Mouse (Mus musculus): ENCODE data around the gene Spsb1. TPM values are rescaled to one million over a fixed set of nuclear protein-coding genes. Genes with fewer than 3 reads are reported as not detected.

The Spsb1 gene
- polyA plus RNA-seq, 1 experiment from 2014 or later: 15.6 TPM

DNA sequence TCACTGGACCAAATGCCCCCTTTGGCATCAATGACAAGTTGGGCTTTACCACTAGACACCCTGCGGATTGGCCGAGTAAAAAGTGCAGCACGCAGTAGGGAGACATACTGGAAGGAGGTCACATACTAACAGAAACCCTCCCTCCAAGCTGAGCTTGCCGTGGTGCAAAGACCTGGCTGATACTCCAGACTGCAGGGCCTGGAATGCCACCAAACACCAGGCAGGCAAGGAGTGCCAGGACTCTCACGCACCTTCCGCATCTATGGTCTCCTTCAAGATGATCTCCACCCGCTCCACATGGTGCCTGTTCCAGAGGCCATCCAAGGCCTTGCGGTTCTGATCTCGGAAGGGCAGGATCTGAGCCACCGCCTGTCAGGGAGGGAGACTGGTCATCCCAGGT is 39.4 kb upstream of the Spsb1 start:
- Histone ChIP-seq H3K27me3 (replicated peaks) (no peaks in the 10 kb centered on the region), H3K4me3 (replicated peaks) (no peak overlapping the region), H3K9me3 (no peaks in the 10 kb centered on the region), H3K9ac (no peak overlapping the region), H3K4me2 (no peak overlapping the region), H3K4me1 (peaks cover 29% of the 10 kb centered on the region), H3K36me3 (no peaks in the 10 kb centered on the region), H3K27ac (no peak overlapping the region)
- no peak for ATAC-seq (ENCODE audit: insufficient read depth, low FRiP score, low read depth)
- WGBS: 91% methylated on average over 10 of the region's 10 CpGs

- Histone ChIP-seq H3K36me3 (no peaks in the 10 kb centered on the region), H3K9ac (no peak overlapping the region), H3K27me3 (replicated peaks) (no peaks in the 10 kb centered on the region), H3K4me3 (replicated peaks) (no peak overlapping the region), H3K27ac (no peak overlapping the region), H3K4me2 (no peak overlapping the region), H3K9me3 (no peaks in the 10 kb centered on the region), H3K4me1 (peaks cover 35% of the 10 kb centered on the region)
- no peak for ATAC-seq (ENCODE audit: insufficient read depth, low FRiP score, low read depth)
- 89% methylated on average over 8 of the region's 8 CpGs for WGBS
Measured at GRCm38 (mm10) chr4:149992670-149993032, 37.8 kb upstream of the Spsb1 start.

DNA sequence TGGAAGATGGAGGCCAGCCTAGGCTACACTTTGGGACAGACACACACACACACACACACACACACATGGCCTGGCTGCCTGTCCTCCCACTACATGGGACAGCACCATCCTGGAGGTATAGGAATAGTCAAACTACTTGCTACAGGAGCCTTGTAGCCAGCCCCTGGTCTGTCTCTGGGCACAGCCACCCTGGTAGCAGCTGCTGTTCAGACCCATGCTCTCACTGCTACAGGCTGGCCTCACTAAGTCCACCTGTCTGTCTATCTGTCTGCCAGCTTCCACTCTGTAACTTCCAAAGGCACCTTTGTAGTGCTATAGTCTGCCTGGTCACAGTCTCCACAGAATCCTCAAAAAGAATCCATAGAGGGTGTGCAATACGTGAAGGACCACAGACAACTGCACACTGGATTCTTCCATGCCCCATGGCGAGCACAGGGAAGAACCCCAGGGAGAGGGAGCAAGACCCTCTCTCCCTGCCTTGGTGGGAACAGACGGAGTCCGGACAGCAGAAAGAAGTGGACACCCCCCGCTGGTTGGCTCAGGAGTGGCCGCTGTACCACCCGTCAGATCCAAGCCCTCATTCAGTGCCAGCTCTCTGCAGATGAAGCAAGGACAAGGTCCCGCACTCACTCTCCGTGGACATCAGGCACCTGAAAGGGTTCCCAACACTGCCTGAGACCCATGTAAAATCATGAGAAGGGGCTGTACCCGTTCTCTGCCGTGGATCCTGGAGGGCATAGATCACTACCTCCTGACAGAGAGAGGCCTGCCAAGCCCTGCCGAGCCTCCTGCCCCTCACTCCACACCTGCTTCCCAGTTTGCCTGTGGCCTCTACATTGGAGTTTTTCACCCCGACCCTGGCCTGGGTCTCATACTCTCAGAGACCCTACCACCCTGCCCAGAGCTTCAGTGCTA is 37.2 kb upstream of the Spsb1 start:
- no peak overlapping the region for H3K4me2 ChIP-seq
- WGBS: 84% methylated on average over 13 of the region's 13 CpGs
- no peaks in the 10 kb centered on the region for H3K36me3 ChIP-seq
- H3K27ac ChIP-seq: no peak overlapping the region
- H3K9me3 ChIP-seq: no peaks in the 10 kb centered on the region
- H3K4me3 ChIP-seq (replicated peaks): no peak overlapping the region
- peaks cover 35% of the 10 kb centered on the region for H3K4me1 ChIP-seq
- H3K27me3 ChIP-seq (replicated peaks): no peaks in the 10 kb centered on the region
- no peak for ATAC-seq (ENCODE audit: insufficient read depth, low FRiP score, low read depth)
- no peak overlapping the region for H3K9ac ChIP-seq

DNA sequence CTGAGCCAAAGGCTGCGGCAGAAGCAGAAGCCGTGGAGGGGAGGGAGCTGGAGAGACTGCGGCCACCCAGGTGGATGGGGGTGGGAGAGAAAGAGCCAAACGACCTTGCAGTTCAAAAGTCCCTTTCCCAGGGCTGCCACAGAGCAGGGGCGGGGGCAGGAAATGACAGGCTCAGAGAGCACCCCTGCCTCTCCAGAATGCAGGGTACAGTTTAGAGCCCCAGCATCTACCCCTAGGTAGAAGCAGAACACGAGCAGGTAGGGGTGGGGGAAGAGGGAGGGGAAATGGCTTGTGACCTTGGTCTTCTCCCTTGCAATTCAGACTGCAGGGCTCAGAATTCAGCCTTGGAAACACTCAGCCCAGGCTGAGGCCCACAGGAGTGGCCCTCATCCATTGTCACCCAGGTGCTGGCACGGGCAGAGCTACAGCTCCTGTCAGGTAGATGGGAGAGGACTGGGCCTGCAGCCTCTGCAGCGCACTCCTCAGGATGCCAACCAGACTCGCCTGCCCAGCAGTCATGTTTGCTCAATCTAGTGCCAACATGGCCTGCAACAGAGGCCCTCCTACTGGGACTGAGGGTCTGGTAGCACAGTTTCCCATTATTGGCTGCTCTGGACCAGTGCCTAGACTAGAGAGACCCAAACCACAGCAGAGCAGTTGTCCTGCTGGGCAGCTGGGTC is 36.3 kb upstream of the Spsb1 start:
- no peak overlapping the region for H3K9ac ChIP-seq

DNA sequence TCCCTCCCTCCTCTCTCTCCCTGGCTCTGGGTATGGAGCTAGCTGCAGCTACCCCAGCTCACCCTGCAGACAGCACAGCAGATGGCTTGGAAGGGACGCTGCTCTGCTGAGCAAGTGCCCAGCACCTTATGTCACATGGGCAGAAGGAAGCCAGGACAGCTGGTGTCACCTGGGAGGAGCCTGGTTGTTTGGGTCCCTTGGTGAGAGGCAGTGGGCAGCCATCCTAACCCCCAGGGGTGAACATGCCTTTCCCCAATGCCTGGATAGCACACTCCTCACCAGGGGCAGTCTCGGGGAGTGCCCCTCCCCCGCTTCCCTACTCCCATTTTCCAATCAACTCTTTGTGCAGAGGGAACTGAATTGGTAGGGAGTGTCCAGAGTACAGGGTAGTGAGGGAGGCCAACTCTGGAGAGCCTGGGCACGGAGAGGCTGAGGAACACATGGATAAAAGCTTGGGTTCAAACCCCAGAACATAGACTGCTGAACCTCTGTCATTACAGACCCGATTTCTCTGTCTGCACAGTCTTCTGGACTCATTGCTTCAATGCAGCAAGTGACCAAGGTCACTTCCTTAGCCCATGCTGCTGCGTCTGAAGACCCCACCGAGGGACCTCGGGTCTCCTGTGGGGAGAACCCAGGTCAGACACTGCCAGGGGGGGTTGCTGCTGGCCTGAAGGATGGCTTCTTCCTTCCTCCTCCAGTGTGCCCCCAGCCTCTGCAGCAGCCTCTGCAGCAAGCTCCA is 35.5 kb upstream of the Spsb1 start:
- H3K27ac ChIP-seq: peak overlapping the region; percentile 44
- peaks cover 24% of the 10 kb centered on the region for H3K4me1 ChIP-seq
- no peak; the same call in 1 of the 2 replicates for ATAC-seq (ENCODE audit: insufficient read depth, low FRiP score, low read depth)
- H3K36me3 ChIP-seq: no peaks in the 10 kb centered on the region
- no peaks in the 10 kb centered on the region for H3K27me3 ChIP-seq (replicated peaks)
- 34% methylated on average over 8 of the region's 8 CpGs for WGBS
- H3K9me3 ChIP-seq: no peaks in the 10 kb centered on the region
- no peak overlapping the region for H3K4me2 ChIP-seq
- H3K4me3 ChIP-seq (replicated peaks): no peak overlapping the region
- H3K9ac ChIP-seq: no peak overlapping the region

More for the DNA sequence above, 36.3 kb upstream of the Spsb1 start:
- Histone ChIP-seq H3K4me2 (no peak overlapping the region), H3K9me3 (no peaks in the 10 kb centered on the region), H3K27ac (peak overlapping the region; percentile 44; the same call in 1 of the 2 replicates), H3K4me3 (replicated peaks) (no peak overlapping the region), H3K4me1 (peaks cover 28% of the 10 kb centered on the region), H3K27me3 (replicated peaks) (no peaks in the 10 kb centered on the region), H3K36me3 (no peaks in the 10 kb centered on the region)
- peak; percentile 15; the same call in 1 of the 2 replicates for ATAC-seq (ENCODE audit: insufficient read depth, low FRiP score, low read depth)
- 38% methylated on average over 9 of the region's 9 CpGs for WGBS

- no peaks in the 10 kb centered on the region for H3K9me3 ChIP-seq
- H3K4me1 ChIP-seq: peaks cover 24% of the 10 kb centered on the region
- H3K36me3 ChIP-seq: no peaks in the 10 kb centered on the region
- H3K9ac ChIP-seq: no peak overlapping the region
- 5% methylated on average over 21 of the region's 21 CpGs for WGBS
- H3K27ac ChIP-seq: peak overlapping the region; percentile 79
- ATAC-seq (ENCODE audit: insufficient read depth, low FRiP score, low read depth): peak; percentile 86
- H3K27me3 ChIP-seq (replicated peaks): no peaks in the 10 kb centered on the region
- peak overlapping the region; percentile 57 for H3K4me2 ChIP-seq
- H3K4me3 ChIP-seq (replicated peaks): peak overlapping the region; percentile 21
Measured at GRCm38 (mm10) chr4:149988931-149989556, 34.2 kb upstream of the Spsb1 start.

GRCm38 (mm10) chr4:149988301-149988700 is 33.5 kb upstream of the Spsb1 start:
- H3K36me3 ChIP-seq: peaks cover 4% of the 10 kb centered on the region; the same call in 1 of the 2 replicates
- WGBS: 77% methylated on average over 6 of the region's 6 CpGs
- H3K4me1 ChIP-seq: peaks cover 24% of the 10 kb centered on the region
- H3K4me3 ChIP-seq (replicated peaks): no peak overlapping the region
- peak overlapping the region; percentile 57 for H3K4me2 ChIP-seq
- H3K9me3 ChIP-seq: no peaks in the 10 kb centered on the region
- H3K27me3 ChIP-seq (replicated peaks): no peaks in the 10 kb centered on the region
- ATAC-seq (ENCODE audit: insufficient read depth, low FRiP score, low read depth): no peak
- H3K27ac ChIP-seq: no peak overlapping the region
- no peak overlapping the region for H3K9ac ChIP-seq

DNA sequence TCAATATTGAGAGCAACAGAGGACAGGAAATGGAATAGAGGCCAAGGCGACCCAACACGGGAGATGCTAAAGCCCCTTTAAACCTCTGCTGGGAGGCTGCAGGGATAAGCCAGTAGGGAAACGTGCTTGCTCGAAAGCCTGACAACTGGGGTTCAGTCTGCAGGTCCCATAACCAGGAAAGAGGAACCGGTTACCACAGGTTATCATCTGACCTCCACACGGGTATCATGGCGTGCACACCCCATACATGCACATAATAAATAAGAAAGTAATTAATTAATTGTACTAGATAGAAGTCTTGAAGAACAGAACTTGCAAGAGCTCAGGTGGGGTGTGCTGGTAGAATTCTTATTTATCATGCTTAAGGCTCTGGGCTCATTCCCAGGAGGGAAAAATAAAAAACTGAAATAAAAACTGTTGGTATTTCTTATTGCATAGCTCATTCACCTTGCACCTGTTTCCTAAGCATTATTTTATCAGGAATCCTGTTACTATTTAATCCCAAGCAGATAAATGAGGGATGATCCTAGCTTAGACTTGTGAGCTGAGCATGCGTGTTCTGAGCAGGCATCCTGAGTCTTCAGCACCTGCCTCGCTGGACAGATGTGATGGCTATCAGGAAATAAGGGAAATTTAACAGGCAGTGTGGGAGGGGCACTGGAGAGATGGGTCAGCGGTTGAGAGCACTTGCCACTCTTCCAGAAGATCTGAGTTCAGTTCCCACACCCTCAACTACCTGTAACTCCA is 32.0 kb upstream of the Spsb1 start:
- 77% methylated on average over 10 of the region's 10 CpGs for WGBS
- Histone ChIP-seq H3K4me3 (replicated peaks) (no peak overlapping the region), H3K36me3 (peaks cover 4% of the 10 kb centered on the region; the same call in 1 of the 2 replicates), H3K27me3 (replicated peaks) (no peaks in the 10 kb centered on the region), H3K9me3 (no peaks in the 10 kb centered on the region), H3K4me1 (peaks cover 21% of the 10 kb centered on the region), H3K9ac (no peak overlapping the region), H3K27ac (no peak overlapping the region), H3K4me2 (no peak overlapping the region)
- ATAC-seq (ENCODE audit: insufficient read depth, low FRiP score, low read depth): no peak

DNA sequence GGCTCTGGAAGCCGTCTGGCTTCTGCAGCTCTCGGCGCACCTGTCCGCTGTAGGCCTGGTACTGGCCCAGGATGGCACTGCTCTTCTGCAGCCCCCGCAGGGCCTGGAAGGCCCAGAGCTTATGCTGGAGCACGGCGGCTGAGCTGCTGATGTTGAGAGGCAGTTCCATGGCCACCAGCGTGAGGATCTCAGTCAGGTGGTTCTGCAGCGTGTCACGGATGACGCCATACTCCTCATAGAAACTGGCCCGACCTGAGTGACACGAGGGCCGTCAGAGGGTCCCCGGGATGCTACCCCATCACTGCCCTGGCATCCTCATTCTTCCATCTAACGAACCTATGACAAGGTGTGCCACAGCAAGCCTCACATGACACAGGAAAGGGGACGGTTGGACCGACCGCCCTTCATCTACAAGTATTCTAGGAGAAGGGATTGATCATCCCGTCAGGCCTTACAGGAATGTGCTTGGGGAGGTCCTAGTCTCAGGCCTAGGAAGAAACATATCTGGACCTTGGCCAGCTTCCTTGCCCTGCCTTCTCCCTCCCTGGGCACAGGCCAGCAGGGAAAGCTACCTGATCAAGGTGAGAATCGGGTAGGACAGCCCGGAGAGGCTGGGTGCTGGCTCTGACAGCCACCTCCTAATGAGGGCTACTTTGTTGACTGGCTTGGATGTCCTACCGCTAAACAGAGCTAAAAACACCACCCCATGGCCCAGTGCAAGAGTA is 29.2 kb upstream of the Spsb1 start:
- Histone ChIP-seq H3K27me3 (replicated peaks) (no peaks in the 10 kb centered on the region), H3K27ac (no peak overlapping the region), H3K9ac (no peak overlapping the region), H3K9me3 (no peaks in the 10 kb centered on the region), H3K4me3 (replicated peaks) (no peak overlapping the region), H3K4me1 (peaks cover 10% of the 10 kb centered on the region), H3K4me2 (no peak overlapping the region), H3K36me3 (peaks cover 4% of the 10 kb centered on the region; the same call in 1 of the 2 replicates)
- 88% methylated on average over 23 of the region's 23 CpGs for WGBS
- ATAC-seq (ENCODE audit: insufficient read depth, low FRiP score, low read depth): no peak

- no peaks in the 10 kb centered on the region for H3K27me3 ChIP-seq (replicated peaks)
- no peak overlapping the region for H3K9ac ChIP-seq
- no peak overlapping the region for H3K4me2 ChIP-seq
- peaks cover 23% of the 10 kb centered on the region for H3K4me1 ChIP-seq
- no peaks in the 10 kb centered on the region for H3K9me3 ChIP-seq
- no peak overlapping the region for H3K4me3 ChIP-seq (replicated peaks)
- no peak overlapping the region for H3K27ac ChIP-seq
- ATAC-seq (ENCODE audit: insufficient read depth, low FRiP score, low read depth): no peak
- H3K36me3 ChIP-seq: peaks cover 4% of the 10 kb centered on the region; the same call in 1 of the 2 replicates
- 82% methylated on average over 15 of the region's 15 CpGs for WGBS
Measured at GRCm38 (mm10) chr4:149982154-149982553, 27.3 kb upstream of the Spsb1 start.

Data from stomach, embryonic 15.5 days (tissue).